In genomic region chr3:133165130-133165529, GRCm38 (mm10) we compare ENCODE assay signal across 13 mouse cellular contexts.
DNase-seq lines count a peak whose midpoint lies in the region; ATAC-seq lines count a peak whose summit lies in the region.
"Had no signal": no experiment of that assay in that cellular context is flagged by ENCODE, and none has a peak within 500 bp of the region (broad histone marks: within the 10 kb centered on the region; RNA-seq: fewer than 3 reads in every experiment).

No protein-coding gene starts in this region.

- ATAC-seq in midbrain, embryonic 14.5 days (ENCODE audit: low FRiP score, low TSS enrichment): no peak

- H3K4me3 ChIP-seq in midbrain, embryonic 14.5 days (replicated peaks; ENCODE audit: low read depth, low read length): no peak overlapping the region
- H3K4me3 ChIP-seq: heart, adult 2 months; limb, embryonic 13.5 days; midbrain, embryonic 10.5 days had no signal

- intact Hi-C loops in left cerebral cortex, postnatal 36 days (cut with DNase I): no loop called here

- peak; percentile 22 to 77 for DNase-seq in frontal cortex, adult 2 months (ENCODE audit: extremely low spot score in 1 of 2, low spot score in 1 of 2)
- no peak for DNase-seq in frontal cortex, postnatal 10 days (ENCODE audit: low spot score in 2 of 2)
- DNase-seq in right cerebral cortex, adult 18-20 months: peak; percentile 74
- no peak for DNase-seq in right cerebral cortex, postnatal 10 days (ENCODE audit: low spot score in 2 of 2)
- peak; percentile 61 to 75 for DNase-seq in cerebellum, postnatal 10 days
- peak; percentile 50 to 54 for DNase-seq in left cerebral cortex, postnatal 36 days (ENCODE audit: low spot score in 2 of 2)
- DNase-seq in retina, postnatal 1 day: no peak
- DNase-seq in midbrain, embryonic 14.5 days: no peak
- DNase-seq: B cell, adult 2 months; heart, adult 2 months; kidney, postnatal 14 days had no signal

- no peaks in the 10 kb centered on the region for H3K36me3 ChIP-seq in midbrain, embryonic 14.5 days (ENCODE audit: control insufficient read depth, insufficient read depth, low read length)
- H3K36me3 ChIP-seq: limb, embryonic 13.5 days; midbrain, embryonic 10.5 days had no signal

- H3K27ac ChIP-seq in midbrain, embryonic 14.5 days (replicated peaks; ENCODE audit: low read depth, low read length): no peak overlapping the region
- H3K27ac ChIP-seq: heart, adult 2 months; limb, embryonic 13.5 days; midbrain, embryonic 10.5 days had no signal

- no peaks in the 10 kb centered on the region for H3K9me3 ChIP-seq in midbrain, embryonic 14.5 days (ENCODE audit: control insufficient read depth, low read length)
- H3K9me3 ChIP-seq: limb, embryonic 13.5 days; midbrain, embryonic 10.5 days had no signal

- WGBS in midbrain, embryonic 14.5 days: 53% methylated on average over 1 of the region's 1 CpGs

- no peak overlapping the region for H3K9ac ChIP-seq in midbrain, embryonic 14.5 days (replicated peaks; ENCODE audit: low read length)
- H3K9ac ChIP-seq: limb, embryonic 13.5 days had no signal

- H3K4me2 ChIP-seq in midbrain, embryonic 14.5 days (ENCODE audit: low read length): no peak overlapping the region
- H3K4me2 ChIP-seq: limb, embryonic 13.5 days had no signal

- H3K4me1 ChIP-seq in midbrain, embryonic 14.5 days (ENCODE audit: control insufficient read depth, insufficient read depth, low read length): peaks cover 7% of the 10 kb centered on the region; the same call in 1 of the 2 replicates
- H3K4me1 ChIP-seq: limb, embryonic 13.5 days had no signal

- H3K27me3 ChIP-seq in midbrain, embryonic 14.5 days (ENCODE audit: control insufficient read depth, insufficient read depth, low read length): no peaks in the 10 kb centered on the region
- H3K27me3 ChIP-seq: limb, embryonic 13.5 days had no signal

Comparison
In these comparisons a context has a peak if more than half of its experiments do, and no peak if none do; other contexts are left out.
1. DNase-seq: peak in frontal cortex, adult 2 months (2 of 2), right cerebral cortex, adult 18-20 months (single experiment), cerebellum, postnatal 10 days (2 of 2) and left cerebral cortex, postnatal 36 days (2 of 2); none in frontal cortex, postnatal 10 days (0 of 2), right cerebral cortex, postnatal 10 days (0 of 2), retina, postnatal 1 day (single experiment) and midbrain, embryonic 14.5 days (single experiment).